Mouse (Mus musculus) cerebellum, adult 8-10 months (tissue): ENCODE data around the gene Cplx1.

Experiments used
- DNase-seq: peaks from one replicate; pipeline ENCODE4 v3.0.0; 2022

Gene Cplx1

GRCm38 (mm10) chr5:108549489-108550206, at the start of gene Cplx1:
Gene Cplx1 (minus strand): TSS chr5:108550024.
- DNase-seq, result peak; percentile 81

GRCm38 (mm10) chr5:108581361-108581891, 31.6 kb upstream of the Cplx1 start:
- peak; percentile 53 for DNase-seq

- DNase-seq, result no peak
These were observed 23.2 kb upstream of the Cplx1 start for GRCm38 (mm10) chr5:108573054-108573453.

- no peak for DNase-seq
These were observed 21.2 kb upstream of the Cplx1 start for GRCm38 (mm10) chr5:108570991-108571390.

GRCm38 (mm10) chr5:108567104-108567503, 17.3 kb upstream of the Cplx1 start:
- no peak for DNase-seq

- DNase-seq, result no peak
These were observed 16.7 kb upstream of the Cplx1 start for GRCm38 (mm10) chr5:108566523-108566922.

- no peak for DNase-seq
These were observed 15.6 kb upstream of the Cplx1 start for GRCm38 (mm10) chr5:108565381-108565780.

GRCm38 (mm10) chr5:108564346-108564745, 14.5 kb upstream of the Cplx1 start:
- no peak for DNase-seq

GRCm38 (mm10) chr5:108562483-108562882, 12.7 kb upstream of the Cplx1 start:
- DNase-seq, result no peak

- DNase-seq, result no peak
These were observed 7.2 kb upstream of the Cplx1 start for GRCm38 (mm10) chr5:108556986-108557385.

- no peak for DNase-seq
These were observed 4.2 kb upstream of the Cplx1 start for GRCm38 (mm10) chr5:108554041-108554440.

- DNase-seq, result no peak
These were observed 377 bp upstream of the Cplx1 start for GRCm38 (mm10) chr5:108550207-108550594.

- no peak for DNase-seq
These were observed 711 bp downstream of the Cplx1 start for GRCm38 (mm10) chr5:108549137-108549488.

- DNase-seq, result no peak
These were observed 2.2 kb downstream of the Cplx1 start for GRCm38 (mm10) chr5:108547636-108548035.

GRCm38 (mm10) chr5:108543516-108544291, 6.1 kb downstream of the Cplx1 start:
- no peak for DNase-seq

- DNase-seq, result no peak
These were observed 15.6 kb downstream of the Cplx1 start for GRCm38 (mm10) chr5:108534188-108534587.

- no peak for DNase-seq
These were observed 27.2 kb downstream of the Cplx1 start for GRCm38 (mm10) chr5:108522597-108522996.

- DNase-seq, result no peak
These were observed 27.9 kb downstream of the Cplx1 start for GRCm38 (mm10) chr5:108521896-108522295.

GRCm38 (mm10) chr5:108521016-108521415, 28.8 kb downstream of the Cplx1 start:
- no peak for DNase-seq

GRCm38 (mm10) chr5:108520153-108520552, 29.7 kb downstream of the Cplx1 start:
- DNase-seq, result no peak

GRCm38 (mm10) chr5:108518951-108519350, 30.9 kb downstream of the Cplx1 start:
- no peak for DNase-seq

GRCm38 (mm10) chr5:108518106-108518885, 31.5 kb downstream of the Cplx1 start:
- peak; percentile 60 for DNase-seq

GRCm38 (mm10) chr5:108516655-108517054, 33.2 kb downstream of the Cplx1 start:
- no peak for DNase-seq
